8 mouse cellular contexts compared by ENCODE assay signal in the genomic region with DNA sequence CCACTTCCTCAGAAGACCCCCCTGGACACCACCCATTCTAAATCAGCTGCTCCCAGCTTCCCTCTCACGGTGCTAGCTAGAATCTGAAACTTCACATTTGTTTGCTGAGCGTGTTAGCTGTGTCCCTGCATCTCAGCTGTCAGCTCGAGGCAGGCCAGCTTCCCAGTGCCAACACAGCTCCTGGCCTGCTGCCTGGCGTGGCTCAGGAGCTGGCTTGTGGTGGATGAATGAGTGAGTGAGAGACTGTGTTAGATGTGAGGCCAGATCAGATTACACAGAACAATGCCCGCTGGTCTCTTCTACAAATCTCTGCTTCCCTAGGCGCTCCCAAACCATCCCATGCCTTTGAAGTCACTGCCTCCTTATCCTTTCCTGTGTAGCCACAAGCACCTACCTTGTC. TPM values are rescaled to one million over a fixed set of nuclear protein-coding genes. Genes with fewer than 3 reads are reported as not detected.
DNase-seq lines count a peak whose midpoint lies in the region; ATAC-seq lines count a peak whose summit lies in the region.

No protein-coding gene starts in this region.

- ATAC-seq in limb, embryonic 13.5 days (ENCODE audit: low FRiP score, low read depth): peak; percentile 51; the same call in 1 of the 2 replicates
- peak; percentile 70 for ATAC-seq in midbrain, embryonic 16.5 days
- ATAC-seq in inflammation-experienced regulatory T-cells, adult 6 months: no peak

- H3K4me3 ChIP-seq in limb, embryonic 13.5 days: no peak overlapping the region
- H3K4me3 ChIP-seq in limb, embryonic 10.5 days: no peak overlapping the region
- no peak overlapping the region for H3K4me3 ChIP-seq in midbrain, embryonic 16.5 days (ENCODE audit: low read depth, low read length)

- 36% methylated on average over 6 of the region's 6 CpGs for WGBS in limb, embryonic 13.5 days
- 43% methylated on average over 6 of the region's 6 CpGs for WGBS in limb, embryonic 10.5 days
- WGBS in midbrain, embryonic 16.5 days: 36% methylated on average over 6 of the region's 6 CpGs

- H3K27me3 ChIP-seq in limb, embryonic 13.5 days: no peaks in the 10 kb centered on the region
- H3K27me3 ChIP-seq in limb, embryonic 10.5 days (ENCODE audit: low read depth, poor library complexity, severe bottlenecking): no peaks in the 10 kb centered on the region
- H3K27me3 ChIP-seq in midbrain, embryonic 16.5 days (ENCODE audit: control insufficient read depth, insufficient read depth, low read depth, low read length): no peaks in the 10 kb centered on the region

- H3K4me2 ChIP-seq in limb, embryonic 13.5 days (replicated peaks): no peak overlapping the region
- peak overlapping the region; percentile 15; the same call in 1 of the 2 replicates for H3K4me2 ChIP-seq in midbrain, embryonic 16.5 days (ENCODE audit: low read length)

- no peak overlapping the region for H3K27ac ChIP-seq in limb, embryonic 13.5 days
- H3K27ac ChIP-seq in limb, embryonic 10.5 days: no peak overlapping the region
- H3K27ac ChIP-seq in midbrain, embryonic 16.5 days (ENCODE audit: low read length): peak overlapping the region; percentile 44; the same call in 1 of the 2 replicates

- DNase-seq in limb, embryonic 10.5 days (ENCODE audit: low spot score): no peak
- peak; percentile 70 for DNase-seq in brain, embryonic 18.5 days (ENCODE audit: low read depth, low spot score)
- peak; percentile 72 for DNase-seq in gastrocnemius, adult 18-20 months (ENCODE audit: low spot score)
- DNase-seq in layer of hippocampus, adult 8-10 months (ENCODE audit: low spot score in 2 of 2): peak; percentile 81
- no peak for DNase-seq in kidney, adult 11 months

- no peaks in the 10 kb centered on the region for H3K9me3 ChIP-seq in limb, embryonic 13.5 days
- no peaks in the 10 kb centered on the region for H3K9me3 ChIP-seq in limb, embryonic 10.5 days (replicated peaks)
- no peaks in the 10 kb centered on the region for H3K9me3 ChIP-seq in midbrain, embryonic 16.5 days (replicated peaks; ENCODE audit: control insufficient read depth, low read length, poor library complexity, severe bottlenecking)

- no peak overlapping the region for H3K9ac ChIP-seq in limb, embryonic 13.5 days
- H3K9ac ChIP-seq in midbrain, embryonic 16.5 days (ENCODE audit: low read depth, low read length): no peak overlapping the region

- peaks cover 40% of the 10 kb centered on the region for H3K36me3 ChIP-seq in limb, embryonic 13.5 days
- peaks cover 55% of the 10 kb centered on the region for H3K36me3 ChIP-seq in limb, embryonic 10.5 days
- no peaks in the 10 kb centered on the region for H3K36me3 ChIP-seq in midbrain, embryonic 16.5 days (ENCODE audit: control insufficient read depth, insufficient read depth, low read length)

- H3K4me1 ChIP-seq in limb, embryonic 13.5 days: no peaks in the 10 kb centered on the region
- H3K4me1 ChIP-seq in limb, embryonic 10.5 days: 0 out of 2 replicates have a peak, but pooled peaks cover 4% of the 10 kb centered on the region
- H3K4me1 ChIP-seq in midbrain, embryonic 16.5 days (ENCODE audit: control insufficient read depth, insufficient read depth, low read length): peaks cover 14% of the 10 kb centered on the region

RNA-seq across cellular contexts. Expression of gene Rab20, which starts 59.3 kb away (rescaled TPM):
- polyA plus RNA-seq in limb, embryonic 13.5 days (2015; fragmentation: Nextera tagmentation; extraction: Ambion mirVana): 1.6 and 1.7 TPM in 2 replicates
- 0.99 and 1.9 TPM in 2 replicates for polyA plus RNA-seq in limb, embryonic 10.5 days (2016; fragmentation: Nextera tagmentation; extraction: Ambion mirVana)
- total RNA-seq in gastrocnemius, adult 18-20 months (2021): 1 to 10 TPM; 2.5 to 4.6 TPM
- 1 to 10 TPM in 1 of 4 experiments, under 1 TPM in 2, not detected in 1; 0.31 to 2.8 (median 0.90) TPM for total RNA-seq in layer of hippocampus, adult 8-10 months (2022)
- polyA plus RNA-seq in midbrain, embryonic 16.5 days (2015; fragmentation: Nextera tagmentation; extraction: Ambion mirVana): 0.53 and 0.77 TPM in 2 replicates
- polyA plus RNA-seq in inflammation-experienced regulatory T-cells, adult 6 months (2017; shearing (Covaris generic)): 10 to 100 TPM in 2 of 3 experiments, 1 to 10 TPM in 1; 5.4 to 16.0 (median 11.1) TPM

Comparison
In these comparisons a context has a peak if more than half of its experiments do, and no peak if none do; other contexts are left out.
1. DNase-seq: peak in brain, embryonic 18.5 days (single experiment), gastrocnemius, adult 18-20 months (single experiment) and layer of hippocampus, adult 8-10 months (2 of 2); none in limb, embryonic 10.5 days (single experiment) and kidney, adult 11 months (single experiment).